In genomic region chr1:43783186-43783585, GRCm38 (mm10) we compare ENCODE assay signal across 19 mouse cellular contexts. TPM values are rescaled to one million over a fixed set of nuclear protein-coding genes. Genes with fewer than 3 reads are reported as not detected.
"Had no signal": no experiment of that assay in that cellular context is flagged by ENCODE, and none has a peak within 500 bp of the region (broad histone marks: within the 10 kb centered on the region; RNA-seq: fewer than 3 reads in every experiment).

No protein-coding gene starts in this region.

- DNase-seq: kidney, adult 2 months; kidney, postnatal 25 days; liver, embryonic 13.5 days; lung, adult 2 months; lung, postnatal 36 days; retina, postnatal 1 day; thymus, postnatal 25 days had no signal

- H3K27me3 ChIP-seq: liver, embryonic 13.5 days; midbrain, embryonic 15.5 days; neural tube, embryonic 13.5 days had no signal

- H3K4me2 ChIP-seq: liver, embryonic 13.5 days; midbrain, embryonic 11.5 days; midbrain, embryonic 15.5 days; neural tube, embryonic 13.5 days had no signal

- H3K4me3 ChIP-seq: liver, embryonic 13.5 days; midbrain, embryonic 15.5 days; myocyte; neural tube, embryonic 13.5 days had no signal

- H3K27ac ChIP-seq: kidney, postnatal 0 days; liver, embryonic 13.5 days; midbrain, embryonic 15.5 days; neural tube, embryonic 13.5 days had no signal

- ATAC-seq: intestine, postnatal 0 days; midbrain, embryonic 15.5 days had no signal

- H3K9ac ChIP-seq: liver, embryonic 13.5 days; midbrain, embryonic 15.5 days; neural tube, embryonic 13.5 days had no signal

- H3K9me3 ChIP-seq: liver, embryonic 13.5 days; midbrain, embryonic 15.5 days; neural tube, embryonic 13.5 days had no signal

- H3K4me1 ChIP-seq: liver, embryonic 13.5 days; midbrain, embryonic 15.5 days; neural tube, embryonic 13.5 days had no signal

RNA-seq across cellular contexts. Expression of gene 1500015O10Rik, which starts 52.8 kb away (rescaled TPM):
- total RNA-seq: liver, adult 2 months; megakaryocyte progenitor cell, adult 5-6 weeks; megakaryocyte-erythroid progenitor cell, adult 5-6 weeks; monocyte, adult 5-6 weeks; neutrophil, adult 5-6 weeks had no signal
- polyA plus RNA-seq: liver, adult 2 months; small intestine, adult 2 months had no signal
